Comparison of ENCODE assay signal across 8 mouse cellular contexts in the genomic region with DNA sequence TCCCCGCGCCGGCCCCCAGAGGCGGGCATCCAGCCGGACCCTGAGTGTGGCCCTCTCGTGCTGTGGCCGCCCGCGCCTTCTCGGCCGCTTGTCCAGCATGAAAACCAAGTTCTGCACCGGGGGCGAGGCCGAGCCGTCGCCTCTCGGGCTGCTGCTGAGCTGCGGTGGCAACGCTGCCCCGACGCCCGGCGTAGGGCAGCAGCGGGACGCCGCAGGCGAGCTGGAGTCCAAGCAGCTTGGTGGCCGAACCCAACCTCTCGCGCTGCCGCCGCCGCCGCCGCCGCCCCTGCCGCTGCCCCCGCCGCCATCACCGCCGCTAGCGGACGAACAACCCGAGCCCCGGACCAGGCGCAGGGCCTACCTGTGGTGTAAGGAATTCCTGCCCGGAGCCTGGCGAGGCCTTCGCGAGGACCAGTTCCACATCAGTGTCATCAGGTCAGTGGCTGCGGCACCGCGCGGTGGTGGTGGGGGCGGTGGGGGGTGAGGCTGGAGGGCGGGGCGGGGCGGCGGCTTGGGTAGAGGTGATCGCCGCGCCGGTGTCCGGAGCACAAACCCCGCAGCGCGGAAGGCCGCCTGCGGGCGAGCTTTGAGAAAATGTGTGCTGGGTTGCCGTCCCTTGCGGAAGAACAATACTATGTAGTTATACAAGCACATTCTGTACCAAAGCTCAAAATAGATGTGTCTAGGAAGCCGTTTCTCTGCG. TPM values are rescaled to one million over a fixed set of nuclear protein-coding genes. Genes with fewer than 3 reads are reported as not detected.
DNase-seq lines count a peak whose midpoint lies in the region; ATAC-seq and TF ChIP-seq lines count a peak whose summit lies in the region.

No protein-coding gene starts in this region.

- no peak for TF ChIP-seq POLR2A in CH12.LX (IDR thresholded peaks at IDR 0.05; ENCODE audit: low read depth, low read length)

- ATAC-seq in erythroblast, adult 5-6 weeks (replicated peaks; ENCODE audit: low FRiP score, poor library complexity, severe bottlenecking): 0 out of 2 replicates have a peak, but pooled peaks have one; percentile 19
- ATAC-seq in heart, postnatal 0 days (ENCODE audit: insufficient read depth, low read depth): peak; percentile 28
- no peak; the same call in none of the 2 replicates for ATAC-seq in lung, embryonic 14.5 days (ENCODE audit: insufficient read depth)

- WGBS in heart, postnatal 0 days: under 1% methylated on average over 64 of the region's 74 CpGs
- WGBS in lung, embryonic 14.5 days: under 1% methylated on average over 65 of the region's 74 CpGs

- no peak for TF ChIP-seq RAD21 in CH12.LX (IDR thresholded peaks at IDR 0.05; ENCODE audit: low read depth, low read length)

- peaks cover 9% of the 10 kb centered on the region for H3K79me2 ChIP-seq in CH12.LX (replicated peaks; ENCODE audit: control insufficient read depth, extremely low read depth, insufficient read depth, poor library complexity, severe bottlenecking)

- DNase-seq in CH12.LX (ENCODE audit: extremely low read depth): peak; percentile 22
- peak; percentile 59 for DNase-seq in adrenal gland, postnatal 25 days
- peak; percentile 66 for DNase-seq in heart, postnatal 0 days (ENCODE audit: low spot score)
- peak; percentile 30 to 54 for DNase-seq in layer of hippocampus, adult 18-20 months (ENCODE audit: low spot score in 2 of 2)
- peak; percentile 65 for DNase-seq in lung, embryonic 14.5 days
- DNase-seq in ovary, postnatal 36 days (ENCODE audit: low spot score): peak; percentile 67
- DNase-seq in thymus, postnatal 4 days: peak; percentile 70

- peak overlapping the region; percentile 55 for H3K27ac ChIP-seq in CH12.LX (ENCODE audit: insufficient read depth, low read depth)
- H3K27ac ChIP-seq in heart, postnatal 0 days (ENCODE audit: low read depth): peak overlapping the region; percentile 98
- peak overlapping the region; percentile 99 for H3K27ac ChIP-seq in lung, embryonic 14.5 days (ENCODE audit: low read depth)

- no peak for TF ChIP-seq EP300 in CH12.LX (IDR thresholded peaks at IDR 0.05; ENCODE audit: low read length)
- TF ChIP-seq EP300 in heart, postnatal 0 days (IDR thresholded peaks at IDR 0.05; ENCODE audit: low read depth): no peak

- no peaks in the 10 kb centered on the region for H3K27me3 ChIP-seq in CH12.LX (replicated peaks)
- no peaks in the 10 kb centered on the region for H3K27me3 ChIP-seq in heart, postnatal 0 days (ENCODE audit: control insufficient read depth, insufficient read depth, low read length)
- H3K27me3 ChIP-seq in lung, embryonic 14.5 days (ENCODE audit: insufficient read depth, low read length): no peaks in the 10 kb centered on the region

- peak overlapping the region; percentile 49 for H3K9ac ChIP-seq in CH12.LX (ENCODE audit: insufficient read depth, low read depth)
- peak overlapping the region; percentile 85 for H3K9ac ChIP-seq in heart, postnatal 0 days (replicated peaks; ENCODE audit: low read depth, low read length)
- peak overlapping the region; percentile 88 for H3K9ac ChIP-seq in lung, embryonic 14.5 days

- in situ Hi-C loops in CH12.LX (cut with MboI; ENCODE audit: low pct_ligation_motif_present, low pct_unique_long_range_greater_than_20kb, low sequenced_read_pairs): no loop called here

- H3K4me1 ChIP-seq in CH12.LX (ENCODE audit: control insufficient read depth in 1 of 2, insufficient read depth in 2 of 2): peaks cover 14 to 37% of the 10 kb centered on the region in 2 experiments
- peaks cover 31% of the 10 kb centered on the region for H3K4me1 ChIP-seq in heart, postnatal 0 days (ENCODE audit: control insufficient read depth, insufficient read depth)
- H3K4me1 ChIP-seq in lung, embryonic 14.5 days (ENCODE audit: insufficient read depth): peaks cover 14% of the 10 kb centered on the region

- H3K4me2 ChIP-seq in CH12.LX (ENCODE audit: insufficient read depth, low read depth, poor library complexity, severe bottlenecking): peak overlapping the region; percentile 14; the same call in 1 of the 2 replicates
- H3K4me2 ChIP-seq in heart, postnatal 0 days (ENCODE audit: low read depth, low read length): peak overlapping the region; percentile 82
- H3K4me2 ChIP-seq in lung, embryonic 14.5 days: peak overlapping the region; percentile 84

- dilution Hi-C loops in CH12.LX (cut with MboI; ENCODE audit: extremely low pct_ligation_motif_present, extremely low pct_unique_long_range_greater_than_20kb, low sequenced_read_pairs): no loop called here

- H3K9me3 ChIP-seq in CH12.LX (replicated peaks; ENCODE audit: low read length): no peaks in the 10 kb centered on the region
- H3K9me3 ChIP-seq in heart, postnatal 0 days (replicated peaks; ENCODE audit: control insufficient read depth, low read length): no peaks in the 10 kb centered on the region
- H3K9me3 ChIP-seq in lung, embryonic 14.5 days (ENCODE audit: low read depth, low read length): no peaks in the 10 kb centered on the region

- H3K36me3 ChIP-seq in CH12.LX (replicated peaks in 1 of 2; ENCODE audit: control insufficient read depth in 1 of 2, insufficient read depth in 1 of 2, low read length in 1 of 2): no peaks in the 10 kb centered on the region
- no peaks in the 10 kb centered on the region for H3K36me3 ChIP-seq in heart, postnatal 0 days (replicated peaks; ENCODE audit: control insufficient read depth, insufficient read depth, low read length)
- H3K36me3 ChIP-seq in lung, embryonic 14.5 days (ENCODE audit: insufficient read depth): no peaks in the 10 kb centered on the region

- TF ChIP-seq CTCF in CH12.LX (conservative IDR thresholded peaks at IDR 0.05 in 1 of 2, IDR thresholded peaks at IDR 0.05 in 1 of 2; ENCODE audit: low read depth in 2 of 2, low read length in 2 of 2): no peak
- no peak for TF ChIP-seq CTCF in heart, postnatal 0 days (IDR thresholded peaks at IDR 0.05; ENCODE audit: low read depth)
- no peak for TF ChIP-seq CTCF in lung, embryonic 14.5 days (IDR thresholded peaks at IDR 0.05; ENCODE audit: low read depth)

- H3K4me3 ChIP-seq in CH12.LX (replicated peaks in 1 of 3; ENCODE audit: low read depth in 2 of 3, low read length in 2 of 3, poor library complexity in 1 of 3): peak overlapping the region; percentile 72 to 80 (median 76)
- peak overlapping the region; percentile 81 for H3K4me3 ChIP-seq in heart, postnatal 0 days (ENCODE audit: low read depth, low read length)
- H3K4me3 ChIP-seq in lung, embryonic 14.5 days (ENCODE audit: low read depth, low read length): peak overlapping the region; percentile 90

TF ChIP-seq in CH12.LX, 34 proteins besides CTCF, POLR2A, EP300 and RAD21:
- TF ChIP-seq ELF1 (IDR thresholded peaks at IDR 0.05; ENCODE audit: low read depth, low read length): no peak
- peak; percentile 86; the same call in 1 of the 2 replicates for TF ChIP-seq UBTF (IDR thresholded peaks at IDR 0.05; ENCODE audit: low read depth, low read length)
- peak; percentile 19 for TF ChIP-seq SIN3A (IDR thresholded peaks at IDR 0.05; ENCODE audit: low read length)
- no peak for TF ChIP-seq MYC (IDR thresholded peaks at IDR 0.05; ENCODE audit: low read depth, low read length)
- no peak for TF ChIP-seq TBP (conservative IDR thresholded peaks at IDR 0.05; ENCODE audit: low read depth, low read length)
- 0 out of 2 replicates have a peak, but pooled peaks have one; percentile 18 for TF ChIP-seq MAZ (IDR thresholded peaks at IDR 0.05; ENCODE audit: low read depth, low read length)

RNA-seq across cellular contexts. Expression of a gene that starts 0.6 kb away (rescaled TPM):
- total RNA-seq in CH12.LX (2012; rRNA removed) (10.1 and 10.3 TPM in 2 replicates), CH12.LX (2014; rRNA removed) (7.6 and 8.0 TPM in 2 replicates)
- polyA plus RNA-seq in CH12.LX (2012; ENCODE audit: insufficient read length, low read depth): 11.6 and 13.0 TPM in 2 replicates
- 72.2 and 82.8 TPM in 2 replicates for total RNA-seq in adrenal gland, postnatal 25 days (2021)
- total RNA-seq in erythroblast, adult 5-6 weeks (2015; ENCODE audit: low replicate concordance): 6.1 and 9.4 TPM in 2 replicates
- 6.2 and 7.4 TPM in 2 replicates for total RNA-seq in erythroblast, adult 5-6 weeks (2017; ENCODE audit: low replicate concordance)
- 36.3 and 37.6 TPM in 2 replicates for total RNA-seq in heart, postnatal 0 days (2014; rRNA removed; ENCODE audit: low replicate concordance)
- 13.3 and 13.6 TPM in 2 replicates for polyA plus RNA-seq in heart, postnatal 0 days (2015; fragmentation: Nextera tagmentation; extraction: Ambion mirVana)
- 100 to 1,000 TPM in 1 of 2 experiments, 10 to 100 TPM in 1; 85.8 to 106 TPM for total RNA-seq in layer of hippocampus, adult 18-20 months (2021)
- 54.0 and 63.0 TPM in 2 replicates for polyA plus RNA-seq in lung, embryonic 14.5 days (2014; fragmentation: Nextera tagmentation; extraction: Ambion mirVana)

RNA-seq across cellular contexts. Expression of a gene that starts 54.8 kb away (rescaled TPM):
- total RNA-seq in CH12.LX (2012; rRNA removed): 46.6 and 53.2 TPM in 2 replicates
- 48.5 and 51.6 TPM in 2 replicates for total RNA-seq in CH12.LX (2014; rRNA removed)
- 62.8 and 67.2 TPM in 2 replicates for polyA plus RNA-seq in CH12.LX (2012; ENCODE audit: insufficient read length, low read depth)
- total RNA-seq in adrenal gland, postnatal 25 days (2021): 83.9 and 87.0 TPM in 2 replicates
- 41.2 and 46.3 TPM in 2 replicates for total RNA-seq in erythroblast, adult 5-6 weeks (2015; ENCODE audit: low replicate concordance)
- 22.2 and 37.2 TPM in 2 replicates for total RNA-seq in erythroblast, adult 5-6 weeks (2017; ENCODE audit: low replicate concordance)
- total RNA-seq in heart, postnatal 0 days (2014; rRNA removed; ENCODE audit: low replicate concordance): 32.1 and 44.9 TPM in 2 replicates
- polyA plus RNA-seq in heart, postnatal 0 days (2015; fragmentation: Nextera tagmentation; extraction: Ambion mirVana): 12.8 and 14.1 TPM in 2 replicates
- 10 to 100 TPM; 17.4 to 20.6 TPM for total RNA-seq in layer of hippocampus, adult 18-20 months (2021)
- 31.7 and 36.0 TPM in 2 replicates for polyA plus RNA-seq in lung, embryonic 14.5 days (2014; fragmentation: Nextera tagmentation; extraction: Ambion mirVana)

Comparison
In these comparisons a context has a peak if more than half of its experiments do, and no peak if none do; other contexts are left out.
1. H3K4me2 ChIP-seq: peak in every context shown above with its lines; median percentile 84 in lung, embryonic 14.5 days; 82 in heart, postnatal 0 days; 14 in CH12.LX.